Mouse (Mus musculus) CH12.LX (cell line): Measurements from ENCODE around the gene Fam172a. TPM values are rescaled to one million over a fixed set of nuclear protein-coding genes. Genes with fewer than 3 reads are reported as not detected.
"Not testable (repeated sequence)": the region's sequence is repeated elsewhere in the genome, so short reads cannot be mapped to it uniquely, and the experiment has no call there.

Source experiments
- DNase-seq: peaks from one replicate; pipeline ENCODE4 v3.0.0-alpha.2; 2013; ENCODE audit errors: extremely low read depth
- H3K27ac ChIP-seq: 2 replicates; pipeline ENCODE4 v1.5.1; 2012; ENCODE audit warnings: low read depth, mild to moderate bottlenecking, control low read depth, moderate library complexity; ENCODE audit not compliant: insufficient read depth
- H3K27me3 ChIP-seq: replicated peaks from 2 replicates; pipeline ENCODE3; 2012; ENCODE audit warnings: inconsistent platforms
- H3K36me3 ChIP-seq, 2 experiments: replicated peaks in 1 of 2; 2 replicates each; pipeline versions ENCODE3 to v1.6.1; 2012; ENCODE audit warnings: inconsistent platforms in 1 of 2, low read length in 1 of 2, mild to moderate bottlenecking in 1 of 2, mixed read lengths in 1 of 2, moderate library complexity in 1 of 2; ENCODE audit not compliant: control insufficient read depth in 1 of 2, insufficient read depth in 1 of 2
- H3K4me1 ChIP-seq, 2 experiments: 2 replicates each; pipeline ENCODE4 v1.6.1; 2012; ENCODE audit warnings: inconsistent platforms in 1 of 2, moderate library complexity in 1 of 2; ENCODE audit not compliant: insufficient read depth in 2 of 2, control insufficient read depth in 1 of 2
- H3K4me2 ChIP-seq: 2 replicates; pipeline ENCODE4 v1.6.1; 2012; ENCODE audit warnings: low read depth, mild to moderate bottlenecking, control low read depth; ENCODE audit not compliant: poor library complexity, insufficient read depth, severe bottlenecking
- H3K4me3 ChIP-seq, 3 experiments: fragments of 150-350 bp in 1 of 3; sonication (generic) in 1 of 3; replicated peaks in 1 of 3; 2 replicates each; pipeline versions ENCODE3 to v1.5.1; 2011 to 2012; ENCODE audit warnings: low read depth in 2 of 3, low read length in 2 of 3, mild to moderate bottlenecking in 2 of 3, moderate library complexity in 2 of 3, control low read depth in 1 of 3, improper control_type of control experiment in 1 of 3, inconsistent platforms in 1 of 3, mixed read lengths in 1 of 3; ENCODE audit not compliant: poor library complexity in 1 of 3
- H3K79me2 ChIP-seq: replicated peaks from 2 replicates; pipeline ENCODE4 v1.6.1; 2012; ENCODE audit warnings: mild to moderate bottlenecking, moderate library complexity; ENCODE audit not compliant: control insufficient read depth, poor library complexity, insufficient read depth, severe bottlenecking; ENCODE audit errors: extremely low read depth
- H3K9ac ChIP-seq: 2 replicates; pipeline ENCODE4 v1.6.1; 2012; ENCODE audit warnings: low read depth, mild to moderate bottlenecking, control low read depth, moderate library complexity; ENCODE audit not compliant: insufficient read depth
- H3K9me3 ChIP-seq: replicated peaks from 2 replicates; pipeline ENCODE3; 2012; ENCODE audit warnings: low read length, inconsistent platforms, mixed read lengths
- BHLHE40 ChIP-seq: IDR thresholded peaks from 2 replicates; pipeline ENCODE4 v1.6.1; 2011; ENCODE audit warnings: mild to moderate bottlenecking, low read depth, low read length, improper control_type of control experiment
- CHD1 ChIP-seq: IDR thresholded peaks from 2 replicates; pipeline ENCODE4 v1.6.1; 2012; ENCODE audit warnings: low read depth, low read length, improper control_type of control experiment, inconsistent platforms
- E2F4 ChIP-seq: IDR thresholded peaks from 2 replicates; pipeline ENCODE4 v1.6.1; 2011; ENCODE audit warnings: low read depth, low read length, improper control_type of control experiment; ENCODE audit not compliant: insufficient replicate concordance
- ELF1 ChIP-seq: IDR thresholded peaks from 2 replicates; pipeline ENCODE4 v1.6.1; 2014; ENCODE audit warnings: low read depth, mild to moderate bottlenecking, inconsistent platforms, low read length, improper control_type of control experiment
- EP300 ChIP-seq: IDR thresholded peaks from 2 replicates; pipeline ENCODE4 v1.6.1; 2011; ENCODE audit warnings: low read length, improper control_type of control experiment
- ETS1 ChIP-seq: conservative IDR thresholded peaks from 2 replicates; pipeline ENCODE4 v1.6.1; 2012; ENCODE audit warnings: low read depth, mild to moderate bottlenecking, inconsistent platforms, low read length, improper control_type of control experiment, moderate library complexity
- HCFC1 ChIP-seq: IDR thresholded peaks from 2 replicates; pipeline ENCODE4 v1.6.1; 2012; ENCODE audit warnings: low read depth, mild to moderate bottlenecking, inconsistent platforms, low read length, improper control_type of control experiment
- IRF4 ChIP-seq: IDR thresholded peaks from 2 replicates; pipeline ENCODE4 v1.6.1; 2014; ENCODE audit warnings: low read depth, mild to moderate bottlenecking, inconsistent platforms, low read length, improper control_type of control experiment
- JUN ChIP-seq: IDR thresholded peaks from 2 replicates; pipeline ENCODE4 v1.6.1; 2011; ENCODE audit warnings: low read depth, mild to moderate bottlenecking, low read length, improper control_type of control experiment, moderate library complexity; ENCODE audit not compliant: insufficient read depth
- KAT2A ChIP-seq: IDR thresholded peaks from 2 replicates; pipeline ENCODE4 v1.6.1; 2012; ENCODE audit warnings: low read length, improper control_type of control experiment, inconsistent platforms; ENCODE audit not compliant: insufficient replicate concordance
- MAFK ChIP-seq: IDR thresholded peaks from 2 replicates; pipeline ENCODE4 v1.6.1; 2011; ENCODE audit warnings: low read length, improper control_type of control experiment; ENCODE audit not compliant: insufficient replicate concordance
- MAZ ChIP-seq: IDR thresholded peaks from 2 replicates; pipeline ENCODE4 v1.6.1; 2012; ENCODE audit warnings: low read depth, mild to moderate bottlenecking, inconsistent platforms, low read length, improper control_type of control experiment, moderate library complexity
- MEF2A ChIP-seq: IDR thresholded peaks from 2 replicates; pipeline ENCODE4 v1.6.1; 2014; ENCODE audit warnings: low read depth, mild to moderate bottlenecking, inconsistent platforms, low read length, improper control_type of control experiment, borderline replicate concordance
- MYC ChIP-seq: IDR thresholded peaks from 2 replicates; pipeline ENCODE4 v1.6.1; 2011; ENCODE audit warnings: low read depth, mild to moderate bottlenecking, improper control_type of control experiment, low read length
- NELFE ChIP-seq: IDR thresholded peaks from 2 replicates; pipeline ENCODE4 v1.6.1; 2011; ENCODE audit warnings: low read depth, low read length, improper control_type of control experiment
- NRF1 ChIP-seq: IDR thresholded peaks from 2 replicates; pipeline ENCODE4 v1.6.1; 2014; ENCODE audit warnings: low read depth, mild to moderate bottlenecking, inconsistent platforms, low read length, improper control_type of control experiment, moderate library complexity
- PAX5 ChIP-seq: IDR thresholded peaks from 2 replicates; pipeline ENCODE4 v1.6.1; 2012; ENCODE audit warnings: low read length, inconsistent platforms, mixed read lengths
- RAD21 ChIP-seq: IDR thresholded peaks from 2 replicates; pipeline ENCODE4 v1.6.1; 2011; ENCODE audit warnings: low read depth, mild to moderate bottlenecking, low read length, improper control_type of control experiment, moderate library complexity
- RCOR1 ChIP-seq: conservative IDR thresholded peaks from 2 replicates; pipeline ENCODE4 v1.6.1; 2012; ENCODE audit warnings: low read depth, mild to moderate bottlenecking, inconsistent platforms, low read length, improper control_type of control experiment
- SMC3 ChIP-seq: IDR thresholded peaks from 2 replicates; pipeline ENCODE4 v1.6.1; 2011; ENCODE audit warnings: low read depth, low read length, improper control_type of control experiment
- TBP ChIP-seq: conservative IDR thresholded peaks from 2 replicates; pipeline ENCODE4 v1.6.1; 2011; ENCODE audit warnings: low read depth, low read length, improper control_type of control experiment
- TCF12 ChIP-seq: IDR thresholded peaks from 2 replicates; pipeline ENCODE4 v1.6.1; 2014; ENCODE audit warnings: low read depth, mild to moderate bottlenecking, inconsistent platforms, low read length, improper control_type of control experiment
- UBTF ChIP-seq: IDR thresholded peaks from 2 replicates; pipeline ENCODE4 v1.6.1; 2012; ENCODE audit warnings: low read depth, mild to moderate bottlenecking, inconsistent platforms, low read length, improper control_type of control experiment, moderate library complexity
- USF2 ChIP-seq: conservative IDR thresholded peaks from 2 replicates; pipeline ENCODE4 v1.6.1; 2011; ENCODE audit warnings: low read depth, low read length, improper control_type of control experiment
- ZC3H11A ChIP-seq: IDR thresholded peaks from 2 replicates; pipeline ENCODE4 v1.6.1; 2012; ENCODE audit warnings: low read depth, mild to moderate bottlenecking, inconsistent platforms, low read length, improper control_type of control experiment
- ZKSCAN1 ChIP-seq: IDR thresholded peaks from 2 replicates; pipeline ENCODE4 v1.6.1; 2012; ENCODE audit warnings: low read depth, inconsistent platforms, low read length, improper control_type of control experiment, borderline replicate concordance
- ZMIZ1 ChIP-seq: IDR thresholded peaks from 2 replicates; pipeline ENCODE4 v1.6.1; 2012; ENCODE audit warnings: low read depth, mild to moderate bottlenecking, inconsistent platforms, low read length, improper control_type of control experiment
- dilution Hi-C: fragments of 300-500 bp; cut with MboI; formaldehyde crosslinking; loops from 2 replicates; pipeline ENCODE4 v1.14.3; 2020; ENCODE audit warnings: low sequenced_read_pairs; ENCODE audit not compliant: extremely low pct_unique_long_range_greater_than_20kb, extremely low pct_ligation_motif_present
- in situ Hi-C: fragments of 300-500 bp; cut with MboI; formaldehyde crosslinking; loops from 3 replicates; pipeline ENCODE4 v1.14.3; 2019; ENCODE audit warnings: low sequenced_read_pairs, low pct_ligation_motif_present, low pct_unique_long_range_greater_than_20kb, mixed read lengths
- polyA plus RNA-seq: library from polyadenylated mRNA; unstranded; fragments of >175 nt; gene quantifications from 2 replicates; pipeline ENCODE4 v1.2.1, GENCODE M21; 2012; ENCODE audit warnings: low read depth; ENCODE audit not compliant: insufficient read length
- total RNA-seq, 2 experiments: library from RNA; depleted of rRNA; stranded (reverse); fragments of 300-350 nt in 1 of 2; fragments of >200 nt in 1 of 2; gene quantifications; 2 replicates each; pipeline ENCODE4 v1.2.3; 2012 to 2014

The Fam172a gene
- total and polyA plus RNA-seq, 3 experiments: 12.2 to 24.7 (median 16.9) TPM

DNA sequence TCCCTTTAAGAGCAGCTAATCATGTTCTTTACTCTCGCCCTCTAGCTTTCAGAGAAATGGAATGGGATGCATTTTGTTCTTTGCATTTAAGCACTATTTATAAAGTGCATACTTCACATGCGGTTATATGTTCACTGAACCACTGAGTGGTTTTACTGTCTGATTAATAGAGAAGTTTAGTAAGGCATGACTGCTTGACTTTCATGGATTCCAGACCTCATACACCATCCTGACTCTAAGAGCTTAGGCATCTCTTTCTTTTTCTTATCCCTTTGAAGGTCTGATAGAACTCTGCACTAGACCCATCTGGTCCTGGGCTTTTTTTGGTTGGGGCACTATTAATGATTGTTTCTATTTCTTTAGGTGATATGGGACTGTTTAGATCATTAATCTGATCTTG, 75.8 kb downstream of the Fam172a start:
- dilution Hi-C loops: no loop called here
- Histone ChIP-seq H3K9me3 (no peaks in the 10 kb centered on the region), H3K4me1 (no peaks in the 10 kb centered on the region), H3K4me3 (no peak overlapping the region), H3K4me2 (no peak overlapping the region), H3K36me3 (peaks cover 0 to 7% of the 10 kb centered on the region in 2 experiments), H3K27me3 (no peaks in the 10 kb centered on the region), H3K79me2 (no peaks in the 10 kb centered on the region), H3K9ac (no peak overlapping the region), H3K27ac (no peak overlapping the region)
- in situ Hi-C loops: no loop called here
- DNase-seq: no peak
- TF ChIP-seq EP300 (no peak), PAX5 (no peak), E2F4 (no peak), IRF4 (no peak), ZKSCAN1 (no peak), TBP (no peak), NRF1 (no peak), MYC (no peak), NELFE (no peak), MAZ (no peak), SMC3 (no peak), TCF12 (no peak), ZC3H11A (no peak), KAT2A (no peak)

DNA sequence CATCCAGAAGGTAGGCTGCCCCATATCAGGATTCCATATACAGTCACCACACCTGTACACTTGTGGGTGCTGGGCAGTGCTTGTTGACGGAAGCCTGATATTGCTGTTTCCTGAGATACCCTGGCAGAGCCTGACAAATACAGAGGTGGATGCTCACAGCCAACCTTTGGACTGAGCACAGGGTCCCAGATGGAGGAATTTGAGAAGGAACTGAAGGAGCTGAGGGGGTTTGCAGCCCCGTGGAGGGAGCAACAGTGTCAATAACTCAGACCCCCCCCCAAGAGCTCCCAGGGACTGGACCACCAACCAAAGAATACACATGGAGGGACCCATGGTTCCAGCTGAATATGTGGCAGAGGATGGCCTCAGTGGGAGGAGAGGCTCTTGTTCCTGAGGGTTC, 105.5 kb downstream of the Fam172a start:
- DNase-seq, H3K27ac ChIP-seq, H3K36me3 ChIP-seq, H3K9ac ChIP-seq, H3K79me2 ChIP-seq, H3K4me2 ChIP-seq, H3K4me1 ChIP-seq, H3K27me3 ChIP-seq, in situ Hi-C loops, dilution Hi-C loops, H3K4me3 ChIP-seq, H3K9me3 ChIP-seq: not testable (repeated sequence)

DNA sequence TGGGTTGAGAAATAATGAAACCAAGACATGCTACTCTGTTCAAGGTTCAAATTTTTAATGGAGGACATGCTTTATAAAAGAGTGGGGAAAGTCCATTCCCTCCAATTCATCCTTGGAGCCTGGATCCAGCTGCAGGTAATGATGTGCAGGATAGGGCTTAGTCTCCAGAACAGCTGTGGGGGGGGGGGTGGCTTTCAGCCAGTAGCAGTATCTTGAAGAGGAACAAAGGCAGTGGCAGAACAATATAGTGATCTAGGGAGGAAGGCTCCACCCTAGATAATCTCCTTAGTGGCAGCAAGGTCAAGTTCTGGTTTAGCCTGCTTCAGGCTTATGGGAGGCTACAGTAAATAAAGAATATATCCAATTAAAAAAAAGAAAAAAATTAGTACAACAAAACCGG, 108.6 kb downstream of the Fam172a start:
- in situ Hi-C loops (no loop called here), dilution Hi-C loops (no loop called here)
- Histone ChIP-seq H3K9ac (no peak overlapping the region), H3K4me2 (no peak overlapping the region), H3K36me3 (peaks cover 0 to 10% of the 10 kb centered on the region in 2 experiments), H3K79me2 (no peaks in the 10 kb centered on the region), H3K27me3 (no peaks in the 10 kb centered on the region), H3K27ac (no peak overlapping the region), H3K4me3 (no peak overlapping the region), H3K9me3 (no peaks in the 10 kb centered on the region), H3K4me1 (no peaks in the 10 kb centered on the region)
- DNase-seq: no peak
- no peak for TF ChIP-seq ELF1
- TF ChIP-seq HCFC1: no peak
- no peak for TF ChIP-seq CHD1
- no peak for TF ChIP-seq BHLHE40
- TF ChIP-seq RAD21: no peak
- TF ChIP-seq ETS1: no peak
- no peak for TF ChIP-seq NRF1
- TF ChIP-seq ZMIZ1: no peak
- no peak for TF ChIP-seq E2F4
- TF ChIP-seq MAFK: no peak
- no peak for TF ChIP-seq UBTF
- no peak for TF ChIP-seq TBP
- TF ChIP-seq JUN: no peak
- TF ChIP-seq MEF2A: no peak
- TF ChIP-seq MAZ: no peak
- TF ChIP-seq RCOR1: no peak
- no peak for TF ChIP-seq PAX5
- TF ChIP-seq USF2: no peak
